Mouse (Mus musculus): ENCODE measurements around the gene Trim9.
A peak's percentile ranks its signal among the peaks of the same experiment; 100 is the strongest.

Trim9 gene

DNA sequence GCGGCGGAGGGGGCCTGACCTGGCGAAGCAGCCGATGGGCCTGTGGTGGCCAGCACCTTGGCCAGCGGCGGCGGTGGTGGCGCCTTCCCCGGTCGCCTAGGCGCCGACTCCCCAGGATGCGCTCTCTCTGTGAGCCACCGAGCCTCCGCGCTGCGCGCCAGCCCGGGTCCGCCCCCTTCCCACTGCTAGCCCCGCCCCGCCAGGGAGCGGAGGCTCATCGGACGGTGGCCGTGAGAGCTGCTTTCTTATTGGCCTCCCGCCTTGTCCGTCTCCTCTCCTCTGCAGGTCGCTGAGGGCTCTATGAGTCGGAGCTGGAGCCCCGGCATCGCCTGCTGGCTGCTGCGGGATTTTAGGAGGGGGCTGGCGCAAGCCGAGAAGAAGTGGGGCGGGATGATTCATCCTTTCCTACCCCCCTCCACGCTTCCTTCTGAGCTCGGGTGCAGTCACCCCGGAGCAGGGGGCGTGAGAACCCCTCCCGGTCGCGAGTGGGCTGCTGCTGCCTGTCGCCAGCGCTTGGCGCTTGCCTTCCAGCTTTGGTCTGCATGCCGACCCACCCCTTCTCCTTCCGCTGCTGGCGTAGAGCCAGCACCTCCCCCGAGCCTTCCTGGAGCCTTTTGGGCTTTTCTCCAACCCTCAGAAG is at the start of gene Trim9:
TSS of gene Trim9 (minus strand) at position 413 of the 640 bp plus-strand sequence.
- DNase-seq (ENCODE audit: low spot score in 2 of 2), result peak; percentile 70 to 85

DNA sequence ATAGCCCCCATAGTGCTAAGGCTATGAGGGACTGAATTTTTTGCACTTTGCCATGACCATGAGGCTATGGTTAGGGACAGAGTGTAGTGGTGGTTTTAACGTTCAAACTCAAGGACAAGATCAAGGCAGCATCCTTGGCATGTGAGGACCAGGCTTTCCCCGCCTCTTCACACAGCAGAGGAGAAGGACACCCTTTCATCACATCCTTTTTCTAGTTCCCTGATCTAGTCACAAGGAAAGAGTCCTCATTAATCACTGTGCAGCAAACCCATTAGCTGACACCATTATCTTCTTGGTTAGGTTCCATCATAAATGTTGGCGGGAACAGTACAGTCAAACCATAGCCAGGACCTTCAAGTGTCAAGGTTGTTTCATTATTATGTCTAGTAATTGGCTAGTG is 47.6 kb upstream of the Trim9 start:
- DNase-seq (ENCODE audit: low spot score in 2 of 2), result no peak

DNA sequence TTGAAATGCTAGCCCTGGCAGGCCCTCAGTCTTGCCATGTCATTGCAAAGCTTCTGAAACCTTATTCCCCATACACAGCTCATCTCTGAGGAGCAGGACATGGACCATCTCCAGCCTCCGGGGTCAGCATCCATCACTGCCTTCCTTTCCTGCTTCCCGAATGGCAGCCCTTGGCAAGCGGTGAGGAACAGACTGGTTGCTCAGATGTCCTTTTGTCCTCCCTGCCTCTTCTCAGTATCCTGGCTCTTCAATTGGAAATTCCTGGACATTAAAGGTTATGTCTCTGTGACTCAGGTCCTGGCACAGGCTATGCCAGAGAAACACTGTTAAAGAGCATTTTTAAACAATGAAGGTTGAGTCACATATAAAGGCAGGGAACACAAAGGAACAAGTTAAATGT is 43.8 kb upstream of the Trim9 start:
- no peak for DNase-seq (ENCODE audit: low spot score in 2 of 2)

DNA sequence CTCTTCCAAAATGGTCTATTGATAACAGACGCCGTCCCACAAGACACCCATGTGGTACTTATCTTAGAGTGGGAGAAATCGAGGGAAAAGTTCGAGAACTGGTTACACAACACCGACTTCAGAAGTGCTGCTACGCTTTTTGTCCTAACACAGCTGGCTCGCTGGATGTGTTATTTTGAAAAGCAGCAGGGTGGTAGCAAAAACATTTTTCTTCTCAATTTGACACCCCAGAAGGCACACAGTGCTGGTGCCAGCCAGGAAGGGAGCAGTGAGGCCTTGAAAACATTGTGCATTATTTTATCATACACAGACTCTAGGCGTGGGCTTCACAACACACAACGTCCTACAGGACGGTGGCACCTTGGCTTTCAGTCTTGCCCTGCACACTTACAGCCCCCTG is 27.6 kb upstream of the Trim9 start:
- DNase-seq (ENCODE audit: low spot score in 2 of 2), result no peak

DNA sequence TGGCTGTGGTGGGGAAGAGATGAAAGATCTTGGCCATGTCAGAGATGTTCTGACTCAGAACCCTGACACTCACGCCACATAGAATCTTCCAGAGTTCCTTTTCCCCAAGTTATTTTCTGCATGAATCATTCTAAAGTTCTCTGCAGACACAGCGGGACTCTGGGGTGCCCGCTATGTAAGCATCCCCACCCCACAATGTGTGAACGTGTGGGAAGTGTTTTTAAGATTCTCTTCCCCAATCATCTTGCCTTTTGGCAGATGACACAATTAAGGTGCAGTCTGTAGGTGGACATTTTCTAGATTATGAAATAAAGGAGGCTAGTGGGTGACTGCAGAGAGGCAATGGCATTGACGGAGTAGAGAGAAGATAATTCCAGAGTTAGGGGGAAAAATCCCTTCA is 25.5 kb upstream of the Trim9 start:
- DNase-seq (ENCODE audit: low spot score in 2 of 2), result no peak

DNA sequence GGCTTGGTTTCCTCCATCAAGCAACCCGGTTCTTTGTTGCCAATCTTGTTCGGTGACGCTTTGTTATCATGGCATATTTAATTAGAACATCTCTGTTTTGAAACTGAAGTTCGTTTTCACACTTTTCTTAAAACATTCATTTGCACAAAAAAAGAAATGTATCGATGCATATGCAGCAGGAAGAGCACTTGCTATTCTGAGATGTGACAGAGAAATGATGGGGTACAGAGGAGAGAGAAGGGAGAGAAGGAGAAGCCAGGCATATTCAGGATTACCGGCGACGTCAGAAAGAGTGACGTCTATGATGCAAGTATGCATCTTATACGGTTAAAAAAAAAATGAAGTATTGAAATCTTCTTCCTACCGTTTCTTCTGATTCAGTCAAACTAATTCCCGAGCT is 21.9 kb upstream of the Trim9 start:
- DNase-seq (ENCODE audit: low spot score in 2 of 2), result no peak

DNA sequence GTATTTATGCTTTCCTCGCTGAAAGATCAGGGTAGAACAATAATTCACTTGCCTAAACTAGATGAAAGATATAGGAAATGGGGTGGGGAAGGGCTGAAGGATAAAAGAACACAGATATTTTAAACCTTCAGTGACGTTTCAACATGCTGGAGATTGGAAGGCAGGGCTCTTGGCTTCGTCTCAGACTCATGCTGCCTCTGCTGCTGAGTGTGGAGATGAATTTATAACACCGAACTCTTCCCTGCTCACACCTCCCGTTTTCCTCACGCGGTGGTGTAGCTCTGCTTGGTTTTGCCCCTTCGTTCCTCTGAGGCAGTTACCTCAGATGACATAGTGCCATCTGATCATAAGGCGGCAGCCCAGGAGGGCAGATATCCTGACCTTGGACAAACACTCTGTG is 21.4 kb upstream of the Trim9 start:
- DNase-seq (ENCODE audit: low spot score in 2 of 2), result no peak

DNA sequence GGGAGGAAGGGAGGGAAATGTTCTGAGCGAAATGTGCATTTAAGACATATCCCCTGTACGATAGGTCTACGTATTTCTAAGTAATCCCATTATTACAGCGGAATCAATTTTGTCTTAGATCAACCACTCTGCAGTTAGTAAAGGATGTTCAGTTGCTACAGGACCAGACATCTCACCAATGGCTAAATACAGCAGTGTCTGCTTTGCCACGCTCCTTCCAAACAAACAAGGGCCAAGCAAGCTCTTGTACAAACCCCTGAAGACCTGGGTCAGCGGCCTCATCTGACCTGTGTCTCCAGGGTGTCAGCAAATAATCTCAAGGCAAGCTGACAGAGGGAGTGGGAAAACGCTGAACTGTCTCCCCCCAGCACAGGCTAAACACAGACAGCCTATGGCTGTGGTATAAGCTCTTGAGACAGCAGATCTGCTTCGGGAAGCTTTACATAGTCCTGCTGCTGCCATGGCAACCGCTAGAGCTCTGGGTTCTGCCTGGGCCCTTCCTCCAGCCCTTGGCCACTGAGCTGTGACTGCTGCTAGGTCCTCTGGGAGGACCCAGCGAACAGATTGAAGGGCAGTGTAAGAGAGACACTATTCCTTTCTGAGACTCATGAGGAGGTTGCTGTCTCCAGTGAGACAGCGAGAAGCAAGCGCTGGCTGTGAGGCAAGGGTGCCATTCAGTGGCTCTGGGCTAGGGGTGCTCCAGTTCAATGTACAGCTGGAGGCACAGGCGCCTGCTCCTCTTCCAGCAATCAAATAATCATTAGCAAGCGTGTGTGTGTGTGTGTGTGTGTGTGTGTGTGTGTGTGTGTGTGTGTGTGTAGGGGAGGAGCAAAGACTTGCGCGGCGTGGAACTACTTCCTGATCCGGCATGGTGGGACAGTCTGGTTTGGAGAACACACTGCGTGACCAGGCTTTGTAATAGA is 20.2 kb upstream of the Trim9 start:
- DNase-seq (ENCODE audit: low spot score in 2 of 2), result no peak

DNA sequence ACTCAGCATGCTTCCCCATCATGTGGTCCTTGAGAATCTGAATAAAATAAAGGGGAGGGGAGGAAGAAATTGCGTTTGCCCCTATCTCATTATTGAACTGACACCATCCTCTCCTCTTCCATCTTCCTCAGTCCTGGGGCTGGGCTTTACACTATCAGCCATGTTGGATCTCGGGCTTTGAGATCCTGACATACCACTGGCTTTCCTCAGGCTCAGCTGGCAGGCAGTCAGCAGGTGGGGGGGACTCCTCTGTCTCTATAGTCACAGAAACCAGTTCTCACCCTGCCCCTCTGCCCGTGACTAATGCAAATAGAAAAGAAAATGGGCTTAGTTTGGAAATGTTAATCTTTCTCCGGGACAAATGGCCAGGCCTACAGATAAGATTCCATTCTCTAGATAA is 15.6 kb upstream of the Trim9 start:
- no peak for DNase-seq (ENCODE audit: low spot score in 2 of 2)

DNA sequence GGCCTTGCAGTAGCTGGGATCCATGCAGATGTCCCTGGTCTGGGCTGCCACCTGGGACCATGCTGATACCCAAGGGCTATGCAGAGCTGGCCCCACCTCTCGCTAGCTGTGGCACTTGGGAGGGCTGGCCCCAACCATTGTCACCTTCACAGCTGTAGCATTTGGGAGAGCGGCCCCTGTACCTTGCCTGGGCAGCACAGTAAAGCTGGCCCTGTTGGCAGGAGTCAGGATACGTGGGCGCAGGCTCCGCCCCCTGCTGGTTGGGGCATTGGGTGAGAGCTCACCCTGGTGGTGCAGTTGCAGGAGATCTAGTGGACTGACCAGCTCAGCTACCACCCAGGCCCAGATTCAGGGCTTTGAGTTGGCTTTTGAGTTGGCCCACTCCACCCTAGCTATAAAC is 12.9 kb upstream of the Trim9 start:
- no peak for DNase-seq (ENCODE audit: low spot score in 2 of 2)

DNA sequence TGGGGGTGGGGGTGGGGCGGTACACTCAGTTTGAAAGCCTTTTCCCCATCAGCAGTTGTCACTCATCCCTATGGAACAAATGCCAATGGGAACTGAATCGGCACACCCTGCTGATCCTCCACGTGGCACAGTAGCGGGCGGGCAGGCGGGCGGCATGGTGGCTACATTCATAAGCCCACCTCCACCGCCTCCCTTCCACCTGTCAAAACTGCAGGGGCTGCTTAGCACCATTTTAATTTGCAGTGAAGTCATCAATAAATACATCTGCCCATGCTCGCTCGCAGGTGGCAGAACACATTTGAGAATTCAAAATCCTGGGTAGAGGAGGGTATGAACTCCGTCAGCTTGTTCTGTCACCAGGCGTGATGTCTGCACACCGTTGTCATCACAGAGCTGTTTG is 12.0 kb upstream of the Trim9 start:
- DNase-seq (ENCODE audit: low spot score in 2 of 2), result no peak

DNA sequence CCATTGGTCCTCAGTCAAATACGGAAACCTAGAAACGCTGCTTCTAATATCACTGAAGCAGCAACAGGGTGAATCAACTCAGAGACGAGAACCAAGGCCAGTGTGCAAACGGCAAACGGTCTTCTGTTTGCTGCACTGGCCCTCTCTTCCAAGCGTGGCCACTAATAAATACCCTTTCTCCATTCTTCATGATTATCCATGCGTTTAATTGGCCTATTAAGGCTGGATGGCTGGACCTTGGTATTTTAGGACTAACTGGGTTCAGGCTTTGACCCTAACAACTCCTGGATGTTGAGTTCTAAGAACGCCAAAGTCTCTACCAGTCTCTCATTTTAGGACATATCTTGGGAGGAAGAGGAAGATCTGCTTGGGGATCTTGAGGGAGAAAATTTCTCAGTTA is 7.5 kb upstream of the Trim9 start:
- no peak for DNase-seq (ENCODE audit: low spot score in 2 of 2)

DNA sequence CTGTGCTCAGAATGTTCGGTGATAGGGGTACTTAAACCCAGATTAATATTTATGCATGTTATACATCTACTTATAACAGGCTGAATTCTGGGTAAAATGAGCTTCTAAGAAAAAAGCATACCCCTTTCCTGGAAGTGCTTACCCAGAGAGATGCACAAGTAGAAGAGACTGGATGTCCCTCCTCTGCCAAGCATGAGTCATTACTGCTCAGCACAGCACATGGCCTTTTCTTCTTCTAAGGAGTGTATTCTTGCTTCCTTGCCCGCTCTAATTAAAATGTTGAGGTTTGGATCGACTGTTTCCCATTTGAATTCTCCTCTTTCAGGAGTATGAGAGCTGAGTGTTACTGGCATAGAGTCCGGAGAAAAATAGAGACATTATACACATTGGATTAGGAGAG is 3.1 kb upstream of the Trim9 start:
- DNase-seq (ENCODE audit: low spot score in 2 of 2), result no peak

DNA sequence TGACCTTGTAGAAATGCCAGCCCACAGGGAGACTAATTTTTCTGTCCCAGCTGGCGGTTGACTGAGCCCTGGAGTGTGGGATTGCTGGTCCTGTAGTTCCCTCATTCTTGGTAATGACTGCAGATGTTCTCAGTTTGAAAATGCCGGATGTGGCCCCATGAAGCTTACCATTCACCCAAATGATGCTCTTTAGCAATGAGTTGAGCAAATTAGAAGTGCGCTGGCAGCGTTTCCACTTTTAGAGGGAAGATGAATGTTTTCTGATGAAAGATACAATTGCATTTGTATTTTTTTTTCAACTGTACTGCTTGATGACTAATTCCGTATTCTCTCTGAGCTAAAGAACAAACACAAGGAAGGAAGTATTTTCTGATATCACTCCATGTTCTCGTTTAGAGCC is 2.4 kb upstream of the Trim9 start:
- DNase-seq (ENCODE audit: low spot score in 2 of 2), result no peak

DNA sequence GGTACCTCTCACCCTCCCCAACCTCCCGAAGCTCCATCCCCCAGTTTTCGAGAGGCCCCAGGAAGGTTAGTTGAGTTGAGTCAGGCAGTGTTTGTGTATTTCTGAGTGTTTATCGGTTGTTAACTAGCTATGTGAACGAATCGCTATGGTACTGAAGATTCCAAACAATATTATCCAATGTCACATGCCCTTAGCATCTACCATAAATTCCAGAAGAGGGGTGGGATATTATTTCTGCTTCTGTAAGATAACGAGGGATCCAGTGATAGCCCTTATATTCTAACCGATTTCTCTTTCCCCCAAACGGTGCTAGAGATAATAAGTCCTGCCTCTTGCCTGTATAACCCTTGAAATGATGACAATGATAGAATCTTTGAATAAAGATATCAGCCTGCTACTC is 612 bp upstream of the Trim9 start:
- DNase-seq (ENCODE audit: low spot score in 2 of 2), result no peak

DNA sequence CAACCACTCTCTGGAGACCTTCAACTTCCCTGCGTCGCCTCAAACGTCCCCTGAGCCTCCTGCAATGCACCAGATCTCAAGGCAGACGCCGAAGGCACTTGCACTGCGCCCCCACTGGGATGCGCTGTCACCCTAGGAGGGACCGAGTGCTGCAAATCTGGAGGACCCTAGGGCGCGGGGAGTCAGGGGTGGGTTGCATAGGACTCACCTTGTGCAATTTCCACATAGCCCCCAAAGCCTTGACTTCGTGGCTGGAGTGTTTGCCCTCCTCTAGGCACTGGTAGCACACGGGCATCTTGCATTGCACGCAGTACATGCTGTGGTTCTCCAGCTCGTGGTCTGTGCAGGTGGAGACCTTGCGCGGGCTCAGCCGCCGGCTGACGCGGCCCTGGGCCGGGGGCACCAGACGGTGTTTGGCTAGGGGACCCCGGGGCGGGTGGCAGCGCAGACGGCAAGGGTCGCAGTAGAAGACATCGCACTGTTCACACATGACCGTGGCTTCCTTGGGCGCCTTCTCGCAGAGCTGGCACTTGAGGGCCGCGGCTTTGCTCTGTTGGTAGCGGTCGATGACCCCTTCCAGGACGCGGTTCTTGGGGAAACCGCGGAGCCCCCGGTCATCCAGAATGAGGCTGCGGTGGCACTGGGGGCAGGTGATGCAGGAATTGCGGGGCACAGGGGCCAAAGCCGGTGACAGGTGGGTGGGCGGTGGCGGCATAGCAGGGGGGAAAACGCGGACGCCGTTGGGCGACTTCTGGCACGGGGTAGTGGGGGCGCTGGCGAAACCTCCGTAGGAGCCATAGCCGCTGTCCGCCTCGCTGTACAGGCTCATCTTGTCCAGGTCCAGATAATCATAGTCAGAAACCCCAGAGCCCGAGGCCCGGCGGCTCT is 1.0 kb downstream of the Trim9 start:
- peak in 1 of 2 experiments; percentile 63 for DNase-seq (ENCODE audit: low spot score in 2 of 2)

DNA sequence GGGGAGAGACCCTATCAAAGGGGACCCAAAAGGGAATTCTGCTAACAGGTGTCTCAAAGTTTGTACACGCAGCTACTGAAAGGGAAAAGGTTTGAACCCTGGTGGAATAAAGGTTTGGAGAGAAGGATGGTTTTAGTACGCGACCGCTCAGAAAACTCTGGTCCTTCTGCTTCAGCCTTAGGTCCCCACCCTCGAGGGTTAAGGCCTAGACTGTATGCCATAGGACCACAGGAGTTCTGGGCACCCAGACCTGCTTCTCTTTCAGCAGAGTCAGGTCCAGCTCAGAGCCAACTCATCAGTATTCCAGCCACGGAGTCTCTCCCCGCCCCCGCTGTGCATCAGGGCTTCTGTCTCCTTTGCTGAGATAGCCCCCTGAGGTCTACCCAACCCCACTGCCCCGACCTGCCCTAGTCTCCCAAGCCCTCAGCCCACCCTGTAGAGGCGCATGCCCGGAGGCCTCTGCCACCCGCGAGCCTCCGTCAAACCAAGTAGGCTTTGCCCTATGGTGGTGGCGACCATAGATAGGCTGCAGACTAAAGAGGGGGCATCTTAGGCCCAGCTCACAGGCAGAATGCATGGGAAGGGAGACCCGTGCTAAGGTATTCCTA is 1.8 kb downstream of the Trim9 start:
- DNase-seq (ENCODE audit: low spot score in 2 of 2), result no peak

DNA sequence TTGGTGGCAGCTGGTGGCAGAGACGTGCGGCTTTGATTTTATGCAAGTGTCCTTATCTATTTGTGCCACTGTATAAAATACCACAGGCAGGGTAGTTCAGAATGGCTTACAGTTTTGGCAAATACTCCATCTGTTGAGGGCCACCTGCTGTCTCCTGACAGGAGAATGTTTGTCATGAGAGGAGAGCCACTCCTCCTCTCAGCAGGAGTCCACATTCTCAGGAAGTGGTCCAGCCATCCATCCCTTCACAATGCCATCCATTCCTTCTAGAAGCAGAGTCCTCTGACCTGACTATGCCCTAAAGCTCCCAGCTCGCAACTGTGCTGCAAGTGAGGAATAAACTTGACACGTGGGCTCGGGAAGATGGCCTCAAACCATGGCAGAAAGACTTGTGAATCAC is 12.2 kb downstream of the Trim9 start:
- DNase-seq (ENCODE audit: low spot score in 2 of 2), result no peak

DNA sequence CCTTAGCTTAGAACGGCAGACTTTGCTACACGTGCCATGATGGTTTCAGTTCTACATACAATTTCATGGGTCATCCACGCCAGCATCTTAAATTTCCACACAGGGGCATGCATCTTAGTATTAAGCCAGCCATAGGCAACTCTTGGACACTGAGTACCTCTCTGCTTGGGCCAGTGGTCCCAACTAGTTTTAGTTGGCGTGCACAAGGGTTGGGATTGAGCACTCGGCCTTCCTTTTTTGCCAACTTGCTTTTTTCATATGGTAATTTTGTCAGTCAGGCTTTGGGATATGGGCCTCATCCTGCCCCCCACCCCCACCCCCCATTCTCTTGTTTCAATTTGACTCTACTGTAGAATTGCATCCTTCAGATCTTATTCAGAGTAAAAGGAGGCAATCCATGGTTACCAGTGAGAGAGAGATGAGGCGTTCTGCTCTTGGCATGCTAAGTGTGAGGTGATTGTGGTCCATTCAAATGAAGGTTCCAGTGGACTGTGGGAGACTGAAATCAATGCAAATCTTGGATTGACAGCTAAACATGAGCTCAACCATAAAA is 14.1 kb downstream of the Trim9 start:
- DNase-seq (ENCODE audit: low spot score in 2 of 2), result no peak

DNA sequence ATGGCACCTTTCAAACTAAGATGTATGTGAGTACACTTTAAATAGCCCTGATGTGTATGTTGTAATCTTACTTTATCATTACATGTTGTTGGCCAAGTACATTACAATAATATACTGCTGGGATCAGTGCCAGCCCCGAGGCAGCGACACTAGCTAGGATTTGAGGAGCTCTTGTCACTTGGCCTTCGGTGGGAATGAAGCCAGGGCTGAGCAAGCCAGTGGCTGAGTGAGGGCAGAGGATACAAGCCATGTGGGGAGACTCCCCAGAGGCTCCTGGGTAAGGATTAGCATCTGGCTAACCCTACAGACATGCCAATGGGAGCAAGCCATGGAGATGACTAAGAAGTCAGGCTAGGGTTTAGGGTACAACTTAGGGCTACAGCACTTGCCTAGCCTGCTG is 18.4 kb downstream of the Trim9 start:
- DNase-seq (ENCODE audit: low spot score in 2 of 2), result no peak

DNA sequence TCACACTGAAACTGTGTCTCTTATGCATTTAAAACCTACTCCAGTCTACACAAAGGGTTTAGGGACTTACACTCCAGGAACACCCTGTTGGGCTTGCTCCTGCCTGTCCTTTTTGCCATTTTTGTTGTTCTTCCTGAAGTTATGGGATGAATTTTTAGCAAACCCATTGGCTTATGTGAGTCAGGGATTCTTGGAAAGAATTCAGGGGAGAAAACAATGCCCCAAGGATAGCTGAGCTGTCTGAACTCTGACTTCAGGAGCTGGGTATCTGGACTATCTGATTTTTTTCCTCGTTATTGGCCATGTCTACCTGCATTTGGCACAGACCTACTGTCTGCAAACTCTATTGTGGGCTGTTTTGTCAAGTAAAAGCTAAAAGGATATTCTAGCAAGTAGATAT is 20.5 kb downstream of the Trim9 start:
- DNase-seq (ENCODE audit: low spot score in 2 of 2), result no peak

DNA sequence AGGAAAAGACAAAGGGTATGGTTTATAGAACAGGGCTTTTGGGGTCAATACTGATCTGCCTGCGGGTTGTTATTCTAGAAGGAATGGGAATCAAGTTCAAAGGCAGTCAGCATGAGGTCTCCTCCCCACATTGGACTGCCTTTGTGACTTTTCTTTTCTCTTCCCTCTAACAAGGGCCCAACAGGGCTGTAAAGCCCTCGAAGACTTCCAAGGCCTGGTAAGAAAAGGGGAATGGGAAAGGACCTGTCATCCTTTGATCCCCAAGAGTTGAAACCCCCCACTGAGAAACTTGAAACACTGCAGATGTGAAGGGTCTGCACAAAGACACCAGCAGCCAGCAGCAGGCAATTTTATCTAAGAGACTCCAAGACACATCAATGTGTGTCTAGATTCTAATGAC is 21.0 kb downstream of the Trim9 start:
- no peak for DNase-seq (ENCODE audit: low spot score in 2 of 2)
